Mouse (Mus musculus) c-Kit-positive CD71-negative TER-119-negative erythroid progenitor cells, embryonic 14.5 days (primary cell): ENCODE data around the gene Tapbpl.
A peak's percentile ranks its signal among the peaks of the same experiment; 100 is the strongest.

ENCODE experiments used
- DNase-seq: peaks from one replicate; pipeline ENCODE4 v3.0.0-alpha.2; 2013; ENCODE audit warnings: low read depth

Tapbpl gene

DNA sequence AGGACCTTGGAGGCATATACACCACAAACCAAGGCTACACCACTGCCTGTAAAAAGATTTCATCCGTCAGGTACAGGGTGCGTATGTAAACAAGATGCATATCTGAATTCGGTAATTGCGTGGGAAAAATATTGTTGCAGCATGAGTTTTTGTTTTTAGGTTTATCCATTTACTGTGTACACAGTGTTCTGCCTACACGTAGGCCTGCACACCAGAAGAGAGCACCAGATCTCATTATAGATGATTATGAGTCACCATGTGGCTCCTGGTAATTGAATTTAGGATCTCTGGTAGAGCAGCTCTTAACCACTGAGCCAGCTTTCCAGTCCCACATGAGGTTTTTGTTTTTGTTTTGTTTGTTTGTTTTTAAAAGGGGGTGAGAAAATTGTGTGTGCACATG is 34.5 kb downstream of the Tapbpl start:
- no peak for DNase-seq

- DNase-seq = no peak
Observed at GRCm38 (mm10) chr6:125196301-125196700, 35.4 kb downstream of the Tapbpl start.

- no peak for DNase-seq
Observed at GRCm38 (mm10) chr6:125195541-125196075, 36.1 kb downstream of the Tapbpl start.

DNA sequence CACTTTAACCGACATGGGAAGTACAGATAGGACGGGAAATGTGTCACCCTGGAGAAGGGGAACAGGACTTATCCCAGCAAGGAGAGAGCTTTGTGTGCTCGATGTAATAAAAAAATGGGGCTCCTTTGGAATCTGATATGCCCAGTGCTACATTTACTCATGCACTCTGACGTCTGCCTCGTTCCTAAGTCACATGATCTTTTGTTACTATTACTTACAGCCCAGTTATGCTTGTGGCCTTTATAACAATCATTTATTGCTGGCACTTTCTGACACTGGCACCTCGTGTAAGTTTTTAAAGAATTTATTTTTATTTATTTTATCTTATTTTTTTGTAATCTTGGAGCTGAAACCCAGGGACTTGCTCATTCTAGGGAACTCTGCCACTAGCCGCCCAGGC is 38.3 kb downstream of the Tapbpl start:
- no peak for DNase-seq

DNA sequence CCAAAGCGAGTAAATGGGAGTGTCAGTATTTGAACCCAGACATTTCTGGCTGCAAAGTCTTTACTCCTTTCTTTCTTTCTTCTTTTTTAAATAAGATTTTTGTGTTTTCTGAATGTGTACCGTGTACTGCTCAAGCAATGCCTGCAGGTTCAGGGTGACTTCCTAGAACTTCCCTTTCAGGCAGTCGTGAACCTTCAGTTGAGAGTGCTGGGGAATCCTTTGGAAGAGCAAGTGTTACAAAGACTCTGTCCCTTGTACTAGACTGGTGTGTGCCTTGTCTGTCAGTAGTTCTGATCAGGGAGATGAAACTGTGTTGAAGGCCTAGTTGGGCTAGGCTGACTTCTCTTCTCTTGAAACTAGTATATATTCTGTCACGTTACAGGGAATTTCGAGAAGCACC is 38.8 kb downstream of the Tapbpl start:
- no peak for DNase-seq

- peak; percentile 88 for DNase-seq
Observed at GRCm38 (mm10) chr6:125192016-125192714, 39.5 kb downstream of the Tapbpl start.

GRCm38 (mm10) chr6:125191332-125192015 is 40.2 kb downstream of the Tapbpl start, which contains the start of the genes Ncapd2 and Mrpl51:
TSS of gene Ncapd2 (minus strand) at chr6:125191701.
TSS of gene Mrpl51 (plus strand) at chr6:125191801.
- peak; percentile 96 for DNase-seq

DNA sequence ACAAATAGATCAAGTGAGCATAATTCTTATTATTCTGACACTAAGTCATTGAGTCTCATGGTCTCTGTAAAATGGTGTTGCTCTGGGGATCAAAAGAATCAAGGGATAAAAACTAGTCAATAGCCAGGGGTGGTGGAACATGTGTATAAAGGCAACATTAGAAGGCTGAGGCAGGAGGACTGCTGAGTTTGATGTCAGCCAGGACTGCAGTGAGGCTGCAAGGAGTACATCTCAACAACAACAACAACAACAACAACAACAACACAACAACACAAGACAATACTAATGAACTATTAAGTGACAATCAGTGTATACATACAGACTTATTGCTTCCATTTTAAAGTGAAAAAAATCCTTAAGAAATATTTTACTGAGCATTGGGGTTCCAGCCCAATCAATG is 40.8 kb downstream of the Tapbpl start:
- no peak for DNase-seq

DNA sequence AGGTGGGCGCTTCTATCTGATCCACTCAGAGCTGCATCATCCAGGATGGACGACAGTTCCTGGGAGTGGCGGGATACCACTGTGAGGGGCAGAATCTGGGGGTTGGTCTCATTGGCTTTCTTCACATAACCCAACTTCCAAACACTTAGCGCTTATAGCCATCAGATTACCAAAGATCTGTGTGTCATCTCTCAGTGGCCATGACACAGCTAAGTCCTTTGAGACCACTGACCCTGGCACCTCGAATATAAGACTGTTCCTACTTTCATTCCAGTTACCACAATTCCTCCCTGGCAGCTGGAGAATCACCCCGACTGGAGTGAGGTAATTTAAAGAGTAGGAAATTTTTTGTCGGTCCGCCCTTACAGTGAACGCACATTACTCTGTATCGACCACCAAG is 45.5 kb downstream of the Tapbpl start:
- DNase-seq = no peak

GRCm38 (mm10) chr6:125182133-125182532 is 49.5 kb downstream of the Tapbpl start:
- DNase-seq = no peak

- no peak for DNase-seq
Observed at GRCm38 (mm10) chr6:125179601-125180000, 52.1 kb downstream of the Tapbpl start.

- no peak for DNase-seq
Observed at GRCm38 (mm10) chr6:125175469-125175868, 56.2 kb downstream of the Tapbpl start.
